Mouse (Mus musculus) heart, adult 2 months (tissue): ENCODE data around the gene Cacna1i. TPM values are rescaled to one million over a fixed set of nuclear protein-coding genes. Genes with fewer than 3 reads are reported as not detected.

Source experiments
- DNase-seq, 2 experiments: peaks; one replicate each; pipeline ENCODE4 v3.0.0; 2021
- H3K27ac ChIP-seq: fragments of 200-600 bp; 2 replicates; pipeline ENCODE4 v1.8.1; 2022
- H3K27me3 ChIP-seq: fragments of 200-500 bp; 2 replicates; pipeline ENCODE4 v1.6.1; 2012; ENCODE audit warnings: mild to moderate bottlenecking, low read length, inconsistent platforms, mixed read lengths; ENCODE audit not compliant: control insufficient read depth, insufficient read depth
- H3K36me3 ChIP-seq: fragments of 200-500 bp; 2 replicates; pipeline ENCODE4 v1.6.1; 2012; ENCODE audit warnings: low read length, inconsistent platforms; ENCODE audit not compliant: control insufficient read depth, insufficient read depth
- H3K4me1 ChIP-seq: fragments of 200-500 bp; 2 replicates; pipeline ENCODE4 v1.6.1; 2011; ENCODE audit warnings: low read length; ENCODE audit not compliant: control insufficient read depth, insufficient read depth
- H3K4me3 ChIP-seq: fragments of 200-600 bp; 2 replicates; pipeline ENCODE4 v1.8.1; 2022
- H3K79me2 ChIP-seq: fragments of 200-500 bp; replicated peaks from 2 replicates; pipeline ENCODE4 v1.6.1; 2012; ENCODE audit warnings: mild to moderate bottlenecking, inconsistent platforms, low read length, moderate library complexity, mixed read lengths; ENCODE audit not compliant: control insufficient read depth, insufficient read depth
- H3K9ac ChIP-seq: fragments of 200-500 bp; 2 replicates; pipeline ENCODE4 v1.6.1; 2012; ENCODE audit warnings: low read depth, mild to moderate bottlenecking, control low read depth, inconsistent platforms, low read length, mixed read lengths
- CTCF ChIP-seq: fragments of 200-600 bp; IDR thresholded peaks from 2 replicates; pipeline ENCODE4 v1.8.1; 2022; ENCODE audit warnings: antibody characterized with exemption, mild to moderate bottlenecking, moderate library complexity
- EP300 ChIP-seq: fragments of 200-500 bp; IDR thresholded peaks from 2 replicates; pipeline ENCODE4 v1.6.1; 2011; ENCODE audit warnings: low read depth, low read length, control low read depth; ENCODE audit not compliant: insufficient read depth
- POLR2A ChIP-seq: fragments of 200-500 bp; IDR thresholded peaks from 2 replicates; pipeline ENCODE4 v1.6.1; 2011; ENCODE audit warnings: mild to moderate bottlenecking, low read depth, low read length, control low read depth; ENCODE audit not compliant: insufficient read depth
- whole genome bisulfite sequencing: fragments of 180-500 bp; shearing (Covaris S2); methylation state at CpG from one replicate; pipeline ENCODE4 v1.1.7; 2018; 5-methylcytosine and 5-hydroxymethylcytosine counted together
- intact Hi-C: fragments of 180-260 bp; cut with DNase I; formaldehyde crosslinking; loops from one replicate; pipeline ENCODE4 v1.15.1; 2025
- polyA plus RNA-seq: library from polyadenylated mRNA; depleted of rRNA; stranded (reverse); fragments of >200 nt; gene quantifications from 2 replicates; pipeline ENCODE4 v1.2.3, GENCODE M21; 2012
- total RNA-seq, 2 experiments: library from RNA; stranded (reverse); gene quantifications; 2 replicates each; pipeline ENCODE4 v1.2.3; 2021

Cacna1i gene
- total and polyA plus RNA-seq, 3 experiments: 0.09 to 0.34 (median 0.21) TPM

GRCm38 (mm10) chr15:80343031-80343430 is 56.0 kb downstream of the Cacna1i start:
- Histone ChIP-seq H3K4me1 (no peaks in the 10 kb centered on the region), H3K4me3 (no peak overlapping the region), H3K9ac (no peak overlapping the region), H3K79me2 (no peaks in the 10 kb centered on the region), H3K36me3 (no peaks in the 10 kb centered on the region), H3K27ac (no peak overlapping the region), H3K27me3 (no peaks in the 10 kb centered on the region)
- DNase-seq: no peak
- intact Hi-C loops: no loop called here
- TF ChIP-seq POLR2A: no peak
- no peak for TF ChIP-seq CTCF
- no peak for TF ChIP-seq EP300
- 15% methylated on average over 10 of the region's 10 CpGs for WGBS

GRCm38 (mm10) chr15:80343731-80344130 is 56.7 kb downstream of the Cacna1i start:
- no peak for DNase-seq
- Histone ChIP-seq H3K79me2 (no peaks in the 10 kb centered on the region), H3K4me3 (no peak overlapping the region), H3K36me3 (no peaks in the 10 kb centered on the region), H3K9ac (no peak overlapping the region), H3K4me1 (no peaks in the 10 kb centered on the region), H3K27ac (no peak overlapping the region), H3K27me3 (no peaks in the 10 kb centered on the region)
- WGBS: 96% methylated on average over 5 of the region's 5 CpGs
- TF ChIP-seq EP300 (no peak), CTCF (no peak), POLR2A (no peak)
- intact Hi-C loops: no loop called here

- no peak overlapping the region for H3K27ac ChIP-seq
- H3K79me2 ChIP-seq: no peaks in the 10 kb centered on the region
- TF ChIP-seq CTCF (no peak), EP300 (no peak), POLR2A (no peak)
- H3K4me1 ChIP-seq: no peaks in the 10 kb centered on the region
- no peak for DNase-seq
- WGBS: 70% methylated on average over 7 of the region's 7 CpGs
- H3K4me3 ChIP-seq: no peak overlapping the region
- no peak overlapping the region for H3K9ac ChIP-seq
- intact Hi-C loops: no loop called here
- no peaks in the 10 kb centered on the region for H3K27me3 ChIP-seq
- no peaks in the 10 kb centered on the region for H3K36me3 ChIP-seq
Measured at GRCm38 (mm10) chr15:80346510-80346909, 59.5 kb downstream of the Cacna1i start.

GRCm38 (mm10) chr15:80350431-80350830 is 63.4 kb downstream of the Cacna1i start:
- Histone ChIP-seq H3K27ac (no peak overlapping the region), H3K4me3 (no peak overlapping the region), H3K9ac (no peak overlapping the region), H3K79me2 (no peaks in the 10 kb centered on the region), H3K4me1 (no peaks in the 10 kb centered on the region), H3K36me3 (no peaks in the 10 kb centered on the region), H3K27me3 (no peaks in the 10 kb centered on the region)
- intact Hi-C loops: no loop called here
- no peak for TF ChIP-seq POLR2A
- no peak for TF ChIP-seq CTCF
- TF ChIP-seq EP300: no peak
- no peak for DNase-seq
- 74% methylated on average over 5 of the region's 5 CpGs for WGBS

GRCm38 (mm10) chr15:80358798-80359197 is 71.8 kb downstream of the Cacna1i start:
- Histone ChIP-seq H3K4me3 (no peak overlapping the region), H3K27ac (no peak overlapping the region), H3K79me2 (no peaks in the 10 kb centered on the region), H3K36me3 (no peaks in the 10 kb centered on the region), H3K27me3 (no peaks in the 10 kb centered on the region), H3K9ac (no peak overlapping the region), H3K4me1 (no peaks in the 10 kb centered on the region)
- no peak for TF ChIP-seq POLR2A
- no peak for TF ChIP-seq CTCF
- no peak for TF ChIP-seq EP300
- intact Hi-C loops: no loop called here
- 84% methylated on average over 19 of the region's 19 CpGs for WGBS
- no peak for DNase-seq

GRCm38 (mm10) chr15:80361780-80362508 is 74.9 kb downstream of the Cacna1i start:
- H3K4me3 ChIP-seq: no peak overlapping the region
- H3K27me3 ChIP-seq: no peaks in the 10 kb centered on the region
- no peak overlapping the region for H3K27ac ChIP-seq
- WGBS: 94% methylated on average over 15 of the region's 15 CpGs
- intact Hi-C loops: no loop called here
- DNase-seq: no peak
- no peaks in the 10 kb centered on the region for H3K36me3 ChIP-seq
- TF ChIP-seq EP300 (no peak), POLR2A (no peak), CTCF (no peak)
- no peaks in the 10 kb centered on the region for H3K4me1 ChIP-seq
- H3K79me2 ChIP-seq: no peaks in the 10 kb centered on the region
- H3K9ac ChIP-seq: no peak overlapping the region
